Mouse (Mus musculus) midbrain, embryonic 12.5 days (tissue): ENCODE data around the gene Fank1. TPM values are rescaled to one million over a fixed set of nuclear protein-coding genes. Genes with fewer than 3 reads are reported as not detected.

ENCODE experiments used
- ATAC-seq: fragments of 200-750 bp; cut with Nextera tagmentation; 2 replicates; pipeline ENCODE4 v1.8.0; 2017; ENCODE audit warnings: low read depth, moderate TSS enrichment, moderate library complexity; ENCODE audit not compliant: low FRiP score
- H3K27ac ChIP-seq: fragments of 300-500 bp; sonication (generic); replicated peaks from 2 replicates; pipeline ENCODE4 v1.5.1; 2016; ENCODE audit warnings: mild to moderate bottlenecking
- H3K27me3 ChIP-seq: fragments of 300-500 bp; sonication (generic); 2 replicates; pipeline ENCODE4 v1.6.1; 2016; ENCODE audit warnings: mild to moderate bottlenecking
- H3K36me3 ChIP-seq: fragments of 300-500 bp; sonication (generic); 2 replicates; pipeline ENCODE4 v1.6.1; 2016
- H3K4me1 ChIP-seq: fragments of 300-500 bp; sonication (generic); 2 replicates; pipeline ENCODE4 v1.6.1; 2016
- H3K4me2 ChIP-seq: fragments of 300-500 bp; sonication (generic); replicated peaks from 2 replicates; pipeline ENCODE4 v1.6.1; 2016; ENCODE audit warnings: mild to moderate bottlenecking, moderate library complexity
- H3K4me3 ChIP-seq: fragments of 300-500 bp; sonication (generic); 2 replicates; pipeline ENCODE4 v1.5.1; 2016; ENCODE audit warnings: mild to moderate bottlenecking
- H3K9ac ChIP-seq: fragments of 300-500 bp; sonication (generic); replicated peaks from 2 replicates; pipeline ENCODE4 v1.6.1; 2016; ENCODE audit warnings: mild to moderate bottlenecking, moderate library complexity
- H3K9me3 ChIP-seq: fragments of 300-500 bp; sonication (generic); 2 replicates; pipeline ENCODE4 v1.6.1; 2016; ENCODE audit warnings: mild to moderate bottlenecking
- WGBS: fragments of 180-500 bp; shearing (Covaris S2); methylation state at CpG from one replicate; pipeline ENCODE4 v1.1.7; 2016; 5-methylcytosine and 5-hydroxymethylcytosine counted together
- polyA plus RNA-seq: library from polyadenylated mRNA; unstranded; fragments of >200 nt; fragmentation: Nextera tagmentation; extraction: Ambion mirVana; gene quantifications from 2 replicates; pipeline ENCODE4 v1.2.1, GENCODE M21; 2016

Fank1 gene
- polyA plus RNA-seq, 1 experiment from 2014 or later = 2.6 TPM

DNA sequence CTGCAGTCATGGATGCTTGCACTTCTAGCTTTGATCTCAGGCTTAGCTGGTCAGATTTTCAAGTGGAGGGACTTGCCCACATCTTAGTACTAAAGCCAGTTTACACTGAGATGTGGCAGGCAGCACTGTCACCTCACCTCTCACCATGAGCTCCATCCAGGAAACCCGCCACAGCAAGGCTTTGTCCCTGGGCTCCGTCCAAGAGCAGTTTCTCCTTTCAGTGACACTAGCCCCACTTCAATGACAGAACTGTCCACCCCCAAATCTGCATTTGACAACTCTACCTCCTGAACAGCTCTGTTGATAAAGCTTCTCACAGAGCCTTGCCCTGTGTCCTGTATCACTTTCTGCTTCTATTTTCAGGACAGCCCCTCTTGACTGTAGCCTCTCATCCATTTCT lies 71.5 kb downstream of the Fank1 start:
- Histone ChIP-seq H3K9me3 (no peaks in the 10 kb centered on the region), H3K36me3 (no peaks in the 10 kb centered on the region), H3K4me1 (no peaks in the 10 kb centered on the region), H3K27ac (no peak overlapping the region), H3K27me3 (no peaks in the 10 kb centered on the region), H3K9ac (no peak overlapping the region), H3K4me3 (no peak overlapping the region), H3K4me2 (no peak overlapping the region)
- WGBS = 66% methylated on average over 2 of the region's 2 CpGs
- ATAC-seq = no peak

DNA sequence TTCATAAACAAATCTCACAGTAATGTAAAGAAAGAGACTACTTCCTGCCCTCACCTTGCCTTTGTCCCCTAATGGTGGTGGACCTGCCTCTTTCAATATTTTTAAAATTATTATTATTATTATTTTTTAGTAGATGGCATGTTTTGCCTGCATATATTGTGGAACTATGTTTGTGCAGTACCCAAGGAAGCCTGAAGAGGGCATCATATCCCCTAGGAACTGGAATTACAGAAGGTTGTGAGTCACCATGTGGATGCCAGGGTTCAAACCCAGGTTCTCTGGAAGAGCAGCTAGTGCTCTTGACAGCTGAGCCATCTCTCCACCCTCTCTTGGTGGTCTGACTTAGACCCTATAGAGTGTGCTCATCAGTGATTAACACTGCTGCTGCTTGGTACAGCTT lies 74.1 kb downstream of the Fank1 start:
- Histone ChIP-seq H3K27ac (no peak overlapping the region), H3K4me2 (no peak overlapping the region), H3K36me3 (no peaks in the 10 kb centered on the region), H3K4me1 (no peaks in the 10 kb centered on the region), H3K4me3 (no peak overlapping the region), H3K27me3 (no peaks in the 10 kb centered on the region), H3K9me3 (no peaks in the 10 kb centered on the region), H3K9ac (no peak overlapping the region)
- ATAC-seq = no peak

DNA sequence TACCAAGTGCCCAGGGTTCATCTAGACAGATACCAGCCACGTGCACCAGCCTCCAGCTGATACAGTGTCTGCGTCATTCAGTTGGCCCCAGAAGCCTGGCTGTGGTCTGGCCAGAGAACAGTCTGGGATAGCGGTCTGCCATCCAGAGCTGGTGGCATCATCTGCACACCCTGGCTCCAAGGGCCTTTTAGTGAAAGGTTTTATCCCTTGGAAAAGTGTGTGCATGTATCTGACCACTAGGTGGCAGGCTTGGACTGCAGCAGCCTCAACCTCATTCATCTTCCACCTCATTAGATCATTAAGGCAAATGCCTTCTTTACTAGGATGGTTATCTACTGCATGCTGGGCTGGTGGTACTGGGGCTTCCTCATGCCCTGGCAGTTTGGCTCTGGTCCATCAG lies 79.6 kb downstream of the Fank1 start:
- WGBS = 17% methylated on average over 3 of the region's 3 CpGs
- no peak overlapping the region for H3K9ac ChIP-seq
- H3K4me1 ChIP-seq = no peaks in the 10 kb centered on the region
- no peak overlapping the region for H3K4me2 ChIP-seq
- H3K36me3 ChIP-seq = no peaks in the 10 kb centered on the region
- no peak overlapping the region for H3K27ac ChIP-seq
- H3K27me3 ChIP-seq = no peaks in the 10 kb centered on the region
- no peak overlapping the region for H3K4me3 ChIP-seq
- no peaks in the 10 kb centered on the region for H3K9me3 ChIP-seq
- 0 out of 2 replicates have a peak, but pooled peaks have one; percentile 47 for ATAC-seq

DNA sequence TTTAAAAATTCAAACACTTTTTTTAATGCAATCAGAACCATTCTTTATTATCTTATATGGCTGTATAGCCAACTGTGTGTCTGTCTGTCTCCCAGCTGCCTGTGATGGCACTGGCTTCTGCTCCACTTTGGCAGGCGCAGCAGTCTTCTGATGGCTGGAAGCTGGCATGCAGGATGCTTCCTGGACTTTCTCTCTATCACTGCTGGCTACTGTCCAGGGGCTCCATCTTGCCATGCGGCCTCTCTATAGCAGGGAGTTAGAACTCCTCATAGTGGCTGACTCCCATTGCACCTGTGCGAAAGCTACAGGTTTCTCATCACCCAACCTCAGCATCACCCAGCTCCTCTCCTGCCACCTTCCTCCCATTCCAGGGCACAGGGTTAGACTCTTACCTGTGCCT lies 81.8 kb downstream of the Fank1 start:
- Histone ChIP-seq H3K36me3 (no peaks in the 10 kb centered on the region), H3K4me3 (no peak overlapping the region), H3K4me1 (no peaks in the 10 kb centered on the region), H3K27me3 (no peaks in the 10 kb centered on the region), H3K9me3 (no peaks in the 10 kb centered on the region), H3K4me2 (no peak overlapping the region), H3K27ac (no peak overlapping the region), H3K9ac (no peak overlapping the region)
- no peak for ATAC-seq
- 93% methylated on average over 3 of the region's 3 CpGs for WGBS

DNA sequence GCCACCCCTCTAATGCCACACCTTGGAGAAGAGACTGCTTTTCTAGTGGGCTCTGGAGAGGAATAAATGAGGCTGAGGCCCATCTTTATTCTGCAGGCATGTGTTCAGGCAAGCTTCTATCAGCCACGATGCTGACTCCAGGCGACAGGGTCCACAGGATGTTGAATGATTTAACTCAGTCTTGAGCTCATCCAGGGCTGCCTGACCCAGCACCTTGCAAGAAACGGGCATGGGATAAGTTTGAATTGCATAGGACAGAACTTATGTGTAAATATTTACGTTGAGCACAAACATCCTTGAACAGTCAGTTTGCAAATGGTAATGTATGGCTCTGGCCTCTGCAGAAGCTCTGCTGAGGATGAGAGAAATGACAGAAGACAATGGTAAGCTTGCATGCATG lies 82.9 kb downstream of the Fank1 start:
- ATAC-seq = no peak
- H3K4me2 ChIP-seq = no peak overlapping the region

DNA sequence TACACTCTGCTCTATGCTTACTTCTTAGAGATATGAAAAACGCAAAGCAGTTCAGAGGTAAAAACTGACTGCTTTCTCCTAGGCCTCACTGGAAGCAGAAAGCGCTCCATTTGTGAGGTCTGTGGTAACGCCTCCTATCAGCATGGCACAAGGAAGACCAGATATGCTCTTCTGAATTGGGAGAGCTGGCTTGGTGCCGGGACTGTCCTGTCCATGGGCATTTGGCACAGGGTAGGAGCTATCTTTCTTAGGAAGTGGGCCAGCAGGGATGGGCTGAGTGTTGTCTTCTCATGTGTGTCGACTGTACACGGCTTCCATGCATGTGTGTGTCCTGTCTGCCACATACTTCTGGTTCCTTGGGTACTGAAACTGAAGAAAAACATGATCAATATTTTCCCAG lies 85.6 kb downstream of the Fank1 start:
- Histone ChIP-seq H3K4me2 (no peak overlapping the region), H3K27me3 (no peaks in the 10 kb centered on the region), H3K4me3 (no peak overlapping the region), H3K27ac (no peak overlapping the region), H3K4me1 (no peaks in the 10 kb centered on the region), H3K9me3 (no peaks in the 10 kb centered on the region), H3K9ac (no peak overlapping the region), H3K36me3 (no peaks in the 10 kb centered on the region)
- 91% methylated on average over 6 of the region's 6 CpGs for WGBS
- no peak for ATAC-seq

More for the DNA sequence above, 82.9 kb downstream of the Fank1 start:
- no peaks in the 10 kb centered on the region for H3K9me3 ChIP-seq
- H3K27me3 ChIP-seq = no peaks in the 10 kb centered on the region
- no peaks in the 10 kb centered on the region for H3K4me1 ChIP-seq
- no peak overlapping the region for H3K9ac ChIP-seq
- 82% methylated on average over 4 of the region's 4 CpGs for WGBS
- H3K36me3 ChIP-seq = no peaks in the 10 kb centered on the region
- H3K4me3 ChIP-seq = no peak overlapping the region
- H3K27ac ChIP-seq = no peak overlapping the region

DNA sequence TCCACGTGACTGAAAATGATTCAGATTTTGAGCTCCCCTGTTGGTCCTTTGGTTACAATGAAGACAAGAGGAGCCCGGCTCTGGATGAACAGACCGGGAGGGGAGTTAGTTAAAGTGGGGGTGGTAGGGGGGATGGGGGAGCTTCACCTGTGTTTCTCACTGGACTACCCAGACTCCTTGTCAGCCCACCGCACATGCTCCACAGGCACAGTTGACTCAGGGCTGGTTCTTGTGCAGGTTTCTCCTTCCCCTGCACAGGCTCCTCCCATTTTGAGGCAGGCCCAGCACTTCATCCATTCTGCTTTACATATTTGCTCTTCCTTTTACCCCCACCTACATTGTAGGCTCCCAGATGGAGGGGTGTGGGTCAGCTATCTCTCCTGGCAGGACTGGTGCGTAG lies 86.1 kb downstream of the Fank1 start:
- no peaks in the 10 kb centered on the region for H3K9me3 ChIP-seq
- no peak overlapping the region for H3K4me2 ChIP-seq
- no peak for ATAC-seq
- no peak overlapping the region for H3K27ac ChIP-seq
- H3K9ac ChIP-seq = no peak overlapping the region
- H3K36me3 ChIP-seq = no peaks in the 10 kb centered on the region
- no peaks in the 10 kb centered on the region for H3K27me3 ChIP-seq
- no peak overlapping the region for H3K4me3 ChIP-seq
- 88% methylated on average over 5 of the region's 5 CpGs for WGBS
- no peaks in the 10 kb centered on the region for H3K4me1 ChIP-seq

DNA sequence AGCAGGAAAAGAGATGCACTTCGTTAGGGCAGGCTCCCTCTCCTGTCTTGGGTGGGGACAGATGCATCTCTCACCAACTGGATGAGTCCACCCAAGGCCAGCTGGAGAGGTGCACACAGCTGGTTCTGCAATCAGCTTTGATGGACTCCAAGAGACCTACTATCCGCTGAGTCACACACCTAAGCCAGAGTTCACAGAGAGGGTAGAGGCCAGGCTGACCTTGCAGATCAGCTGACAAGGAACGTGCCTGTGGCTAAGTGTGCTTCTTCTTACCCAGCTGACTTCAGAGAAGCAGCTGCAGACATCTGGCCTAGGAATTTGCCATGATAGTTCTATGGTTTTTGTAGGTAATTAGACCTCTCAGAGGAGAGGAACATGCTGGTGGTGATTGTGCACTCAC lies 86.5 kb downstream of the Fank1 start:
- Histone ChIP-seq H3K27me3 (no peaks in the 10 kb centered on the region), H3K4me1 (no peaks in the 10 kb centered on the region), H3K4me3 (no peak overlapping the region), H3K36me3 (no peaks in the 10 kb centered on the region), H3K9me3 (no peaks in the 10 kb centered on the region), H3K27ac (no peak overlapping the region), H3K4me2 (no peak overlapping the region), H3K9ac (no peak overlapping the region)
- ATAC-seq = no peak
- WGBS = 84% methylated on average over 3 of the region's 3 CpGs

DNA sequence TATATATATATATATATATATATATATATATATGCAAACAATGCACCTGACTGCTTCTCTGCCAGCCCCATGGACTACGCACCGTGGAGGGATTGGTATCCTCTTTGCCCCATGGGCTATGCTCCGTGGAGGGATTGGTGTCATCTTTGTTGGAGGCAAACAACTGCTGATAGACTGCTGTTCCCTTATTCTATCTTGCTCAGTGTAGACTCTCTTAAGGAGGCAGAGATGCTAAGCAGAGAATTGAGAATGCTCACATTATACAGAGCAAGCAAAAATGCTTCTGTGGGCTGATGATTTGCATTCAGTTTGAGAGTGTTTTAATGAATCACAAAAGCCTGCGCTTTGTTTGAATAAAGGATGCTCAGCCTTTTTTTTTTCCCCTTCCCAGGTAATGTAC lies 87.0 kb downstream of the Fank1 start:
- H3K27me3 ChIP-seq = no peaks in the 10 kb centered on the region
- H3K36me3 ChIP-seq = no peaks in the 10 kb centered on the region
- no peak overlapping the region for H3K4me2 ChIP-seq
- no peak overlapping the region for H3K9ac ChIP-seq
- no peak for ATAC-seq
- H3K27ac ChIP-seq = no peak overlapping the region
- 82% methylated on average over 4 of the region's 4 CpGs for WGBS
- no peaks in the 10 kb centered on the region for H3K4me1 ChIP-seq
- H3K9me3 ChIP-seq = no peaks in the 10 kb centered on the region
- no peak overlapping the region for H3K4me3 ChIP-seq

DNA sequence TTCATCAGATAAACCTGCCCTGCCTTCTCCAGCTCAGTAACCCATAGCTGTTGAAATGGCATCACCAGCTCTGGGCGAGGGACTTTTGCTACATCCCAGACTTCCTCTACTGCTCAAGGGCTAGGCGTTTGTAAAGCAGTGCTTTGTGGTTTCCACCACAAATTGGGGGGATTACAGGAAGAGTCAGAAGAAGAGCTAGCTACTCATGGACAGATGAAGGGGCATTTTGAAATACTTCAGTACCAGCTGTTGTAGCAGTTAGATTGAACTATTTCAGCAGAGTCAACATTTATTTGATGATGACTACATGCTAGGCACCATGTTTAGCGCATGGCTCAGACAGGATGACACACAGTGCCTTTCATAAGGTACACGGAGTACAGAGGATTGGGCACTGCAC lies 93.6 kb downstream of the Fank1 start:
- WGBS = 90% methylated on average over 4 of the region's 4 CpGs
- no peaks in the 10 kb centered on the region for H3K36me3 ChIP-seq
- no peaks in the 10 kb centered on the region for H3K9me3 ChIP-seq
- ATAC-seq = no peak
- no peak overlapping the region for H3K9ac ChIP-seq
- H3K27ac ChIP-seq = no peak overlapping the region
- H3K4me3 ChIP-seq = no peak overlapping the region
- no peak overlapping the region for H3K4me2 ChIP-seq
- no peaks in the 10 kb centered on the region for H3K27me3 ChIP-seq
- H3K4me1 ChIP-seq = no peaks in the 10 kb centered on the region

DNA sequence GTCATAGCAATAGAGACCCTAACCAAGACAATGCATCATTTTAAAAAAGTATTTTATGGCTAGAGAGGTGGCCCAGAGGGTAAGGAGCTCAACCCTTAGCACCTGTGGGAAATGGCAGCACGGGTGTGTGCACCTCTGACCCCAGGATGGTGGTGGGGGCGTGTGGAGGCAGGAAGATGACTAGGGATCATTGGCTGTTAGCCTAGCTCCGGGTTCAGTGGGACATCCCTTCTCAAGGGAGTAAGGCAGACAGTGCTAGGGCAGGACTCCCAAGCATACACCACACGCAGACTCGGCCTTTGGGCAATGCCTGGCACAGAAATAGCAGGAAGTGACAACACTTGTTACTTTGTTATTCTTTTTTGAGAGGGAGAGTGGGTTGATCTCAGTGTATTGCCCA lies 96.0 kb downstream of the Fank1 start:
- Histone ChIP-seq H3K4me3 (no peak overlapping the region), H3K27me3 (no peaks in the 10 kb centered on the region), H3K9ac (no peak overlapping the region), H3K9me3 (no peaks in the 10 kb centered on the region), H3K4me2 (no peak overlapping the region), H3K36me3 (no peaks in the 10 kb centered on the region), H3K4me1 (no peaks in the 10 kb centered on the region), H3K27ac (no peak overlapping the region)
- 82% methylated on average over 5 of the region's 5 CpGs for WGBS
- no peak for ATAC-seq

DNA sequence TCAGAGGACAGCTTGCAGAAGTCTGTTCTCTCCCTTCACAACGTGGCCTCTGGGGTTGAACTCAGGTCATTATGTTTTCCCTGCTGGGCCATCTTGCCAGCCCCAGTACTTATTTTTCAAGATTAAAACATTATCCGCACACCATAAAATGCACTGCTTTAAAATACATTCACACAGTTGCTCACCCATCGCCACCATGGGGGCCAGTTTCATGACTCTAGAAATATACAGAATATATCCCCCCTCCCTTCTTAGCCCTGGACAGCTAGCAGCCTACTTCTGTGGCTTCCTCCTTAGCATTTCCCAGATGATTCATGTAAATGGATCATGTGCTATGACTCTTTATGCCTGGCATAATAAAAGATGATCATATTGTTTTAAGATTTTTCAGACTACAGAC lies 99.5 kb downstream of the Fank1 start:
- H3K4me2 ChIP-seq = no peak overlapping the region
- H3K27me3 ChIP-seq = no peaks in the 10 kb centered on the region
- ATAC-seq = no peak
- no peak overlapping the region for H3K4me3 ChIP-seq
- no peak overlapping the region for H3K9ac ChIP-seq
- H3K36me3 ChIP-seq = no peaks in the 10 kb centered on the region
- H3K9me3 ChIP-seq = no peaks in the 10 kb centered on the region
- no peak overlapping the region for H3K27ac ChIP-seq
- no peaks in the 10 kb centered on the region for H3K4me1 ChIP-seq
- WGBS = 64% methylated on average over 3 of the region's 3 CpGs

DNA sequence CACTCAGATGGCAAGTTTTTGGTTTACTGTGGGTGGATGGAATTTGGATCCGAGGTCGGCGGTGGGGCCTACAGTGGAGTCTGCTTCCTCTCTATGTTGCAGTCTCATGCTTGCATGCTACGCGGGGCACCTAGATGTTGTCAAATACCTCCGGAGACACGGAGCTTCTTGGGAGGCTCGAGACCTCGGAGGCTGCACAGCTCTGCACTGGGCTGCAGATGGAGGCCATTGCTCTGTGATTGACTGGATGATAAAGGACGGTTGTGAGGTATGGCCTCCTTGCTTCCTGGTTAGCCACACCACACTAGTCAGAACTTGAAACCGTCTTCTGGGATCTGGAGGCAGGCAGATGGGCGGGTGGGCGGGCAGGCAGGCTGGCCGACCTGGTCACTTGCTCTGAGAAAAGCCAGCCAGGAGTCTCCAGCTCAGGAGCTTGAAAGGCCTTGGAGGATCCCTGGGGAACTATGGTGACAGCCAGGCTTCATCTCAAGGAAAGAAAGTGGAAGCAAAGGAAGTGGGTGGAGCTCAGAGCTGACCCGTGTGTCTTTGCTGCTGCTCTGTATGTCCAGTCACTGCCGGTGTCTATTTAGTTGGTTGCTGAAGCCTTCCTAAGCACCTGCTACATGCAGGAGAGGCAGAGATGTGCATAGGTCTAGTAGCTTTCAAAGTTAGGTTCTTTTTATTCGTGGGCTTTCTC lies 100.1 kb downstream of the Fank1 start:
- Histone ChIP-seq H3K4me2 (no peak overlapping the region), H3K9ac (no peak overlapping the region), H3K9me3 (no peaks in the 10 kb centered on the region), H3K27me3 (no peaks in the 10 kb centered on the region), H3K4me1 (no peaks in the 10 kb centered on the region), H3K36me3 (no peaks in the 10 kb centered on the region), H3K27ac (no peak overlapping the region), H3K4me3 (no peak overlapping the region)
- no peak for ATAC-seq
- WGBS = 86% methylated on average over 17 of the region's 17 CpGs
